Mouse (Mus musculus): ENCODE measurements at regions not wholly inside any gene's neighbourhood (a gene's known extent, or its start where the extent isn't known, plus 50 kb on each side); places are given as distances from the start of the nearest gene placed in this dataset.

- no peak for DNase-seq
These were observed 65.5 kb upstream of the H2afz start for GRCm38 (mm10) chr3:137798769-137799168.

DNA sequence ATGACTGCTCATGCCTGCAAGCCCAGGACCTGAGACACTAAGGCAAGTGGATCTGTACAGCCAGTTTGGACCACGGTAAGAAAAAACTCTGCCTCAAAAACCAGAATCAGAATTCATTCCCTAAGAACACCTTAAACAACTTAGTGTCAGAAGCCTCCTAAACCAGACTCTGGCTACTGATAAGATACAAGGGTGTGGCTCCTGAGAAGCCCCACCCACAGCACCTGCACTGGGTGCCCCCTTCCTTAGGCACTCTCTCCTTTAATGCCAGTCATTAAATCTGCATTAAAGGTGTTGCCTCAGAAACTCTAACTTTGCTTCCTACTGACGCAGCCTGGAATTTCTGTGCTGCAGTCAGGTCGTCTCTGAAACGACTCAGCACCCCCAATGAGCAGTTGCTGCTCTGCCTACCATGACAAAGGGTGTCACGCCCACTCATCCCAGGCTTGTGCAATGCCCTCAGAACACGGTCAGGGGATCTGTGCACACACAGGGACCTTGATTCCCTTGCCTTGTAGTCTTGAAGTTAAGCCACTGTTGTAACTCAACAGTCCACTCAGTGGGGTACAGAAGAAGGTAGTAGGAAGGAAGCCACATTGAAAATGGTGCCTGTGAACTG lies 62.8 kb upstream of the H2afz start:
- no peak for DNase-seq

- no peak for DNase-seq
These were observed 56.9 kb upstream of the H2afz start for GRCm38 (mm10) chr3:137807423-137807822.

- DNase-seq = no peak
These were observed 56.2 kb upstream of the H2afz start for GRCm38 (mm10) chr3:137807913-137808684.

GRCm38 (mm10) chr3:137810123-137810522 lies 54.2 kb upstream of the H2afz start:
- no peak for DNase-seq
